Mouse (Mus musculus) G1E (cell line): Measurements from ENCODE around the gene Mdc1.

Source experiments
- CTCF ChIP-seq: IDR thresholded peaks from 2 replicates; pipeline ENCODE4 v1.5.1; 2012; ENCODE audit warnings: low read depth, low read length, inconsistent platforms, mixed read lengths
- GATA1 ChIP-seq: IDR thresholded peaks from 2 replicates; pipeline ENCODE4 v1.6.1; 2012; ENCODE audit warnings: borderline replicate concordance, low read length, inconsistent platforms, mixed read lengths
- POLR2AphosphoS5 ChIP-seq: IDR thresholded peaks from 2 replicates; pipeline ENCODE4 v1.6.1; 2012; ENCODE audit warnings: low read depth, low read length, inconsistent platforms; ENCODE audit not compliant: insufficient replicate concordance

- no peak for TF ChIP-seq CTCF
- TF ChIP-seq GATA1, result no peak
- no peak for TF ChIP-seq POLR2AphosphoS5
Observed at GRCm38 (mm10) chr17:35824402-35824801, 16.9 kb upstream of the Mdc1 start.
